Mouse (Mus musculus) stomach, embryonic 14.5 days (tissue): Measurements from ENCODE around the gene Tstd2. TPM values are rescaled to one million over a fixed set of nuclear protein-coding genes. Genes with fewer than 3 reads are reported as not detected.

ENCODE experiments used
- ATAC-seq: fragments of 200-750 bp; cut with Nextera tagmentation; 2 replicates; pipeline ENCODE4 v1.8.0; 2017; ENCODE audit warnings: low read depth, moderate TSS enrichment; ENCODE audit not compliant: insufficient number of reproducible peaks, insufficient read depth, low FRiP score
- H3K27ac ChIP-seq: fragments of 300-500 bp; sonication (generic); 2 replicates; pipeline ENCODE4 v1.5.1; 2014; ENCODE audit warnings: mild to moderate bottlenecking, low read length, moderate library complexity, mixed read lengths
- H3K27me3 ChIP-seq: fragments of 300-500 bp; sonication (generic); 2 replicates; pipeline ENCODE4 v1.6.1; 2014; ENCODE audit warnings: low read length, control low read depth, mixed read lengths; ENCODE audit not compliant: control insufficient read depth, insufficient read depth
- H3K36me3 ChIP-seq: fragments of 300-500 bp; sonication (generic); 2 replicates; pipeline ENCODE4 v1.6.1; 2014; ENCODE audit warnings: mild to moderate bottlenecking, control low read depth, low read length, moderate library complexity, mixed read lengths; ENCODE audit not compliant: control insufficient read depth, insufficient read depth
- H3K4me1 ChIP-seq: fragments of 300-500 bp; sonication (generic); 2 replicates; pipeline ENCODE4 v1.6.1; 2014; ENCODE audit warnings: low read length, control low read depth, mixed read lengths; ENCODE audit not compliant: control insufficient read depth, insufficient read depth
- H3K4me2 ChIP-seq: fragments of 300-500 bp; sonication (generic); replicated peaks from 2 replicates; pipeline ENCODE4 v1.6.1; 2014; ENCODE audit warnings: low read depth, low read length, control low read depth
- H3K4me3 ChIP-seq: fragments of 300-500 bp; sonication (generic); 2 replicates; pipeline ENCODE4 v1.5.1; 2014; ENCODE audit warnings: low read depth, low read length, control low read depth
- H3K9ac ChIP-seq: fragments of 300-500 bp; sonication (generic); replicated peaks from 2 replicates; pipeline ENCODE4 v1.6.1; 2014; ENCODE audit warnings: low read depth, mild to moderate bottlenecking, control low read depth, low read length, moderate library complexity, mixed read lengths
- H3K9me3 ChIP-seq: fragments of 300-500 bp; sonication (generic); 2 replicates; pipeline ENCODE4 v1.6.1; 2016; ENCODE audit warnings: low read depth, low read length, control low read depth; ENCODE audit not compliant: control insufficient read depth
- WGBS: fragments of 180-500 bp; shearing (Covaris S2); extraction: QIAGEN DNeasy Blood & Tissue Kit; methylation state at CpG from one replicate; pipeline ENCODE4 v1.1.7; 2014; 5-methylcytosine and 5-hydroxymethylcytosine counted together
- polyA plus RNA-seq: library from polyadenylated mRNA; unstranded; fragments of >200 nt; fragmentation: Nextera tagmentation; extraction: Ambion mirVana; gene quantifications from 2 replicates; pipeline ENCODE4 v1.2.1, GENCODE M21; 2014

Tstd2 gene
- polyA plus RNA-seq, 1 experiment from 2014 or later = 33.4 TPM

DNA sequence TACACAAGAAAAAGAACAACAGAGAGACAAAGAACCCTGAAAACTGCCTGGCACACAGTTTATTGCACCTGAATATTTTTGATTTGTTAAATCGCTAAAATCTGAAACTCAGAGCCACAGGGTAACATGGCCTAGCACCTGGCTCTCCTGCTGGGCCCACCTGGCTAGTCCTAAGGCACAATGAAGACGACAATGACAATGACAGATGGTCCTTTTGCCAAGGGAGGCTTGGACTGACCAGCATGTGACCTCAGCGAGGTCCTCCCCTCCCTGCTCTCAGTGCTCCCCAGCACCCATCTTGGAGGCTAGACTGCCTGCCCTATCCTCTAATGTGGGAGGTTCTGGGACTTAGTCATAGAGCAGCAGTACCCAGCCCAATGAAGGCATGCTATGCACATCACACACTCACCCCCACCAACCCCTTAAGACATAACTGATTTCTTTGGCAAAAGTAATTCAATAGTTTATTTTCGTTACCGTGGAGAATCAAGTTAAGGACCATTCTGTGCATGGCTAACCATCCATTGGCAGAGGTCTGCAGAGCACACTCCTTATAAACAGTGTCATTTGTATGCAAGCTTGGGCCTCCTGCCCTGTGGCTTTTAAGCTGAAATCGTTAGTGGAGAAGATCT lies 68.5 kb downstream of the Tstd2 start:
- Histone ChIP-seq H3K4me1 (no peaks in the 10 kb centered on the region), H3K27ac (no peak overlapping the region), H3K9ac (no peak overlapping the region), H3K4me2 (no peak overlapping the region), H3K27me3 (no peaks in the 10 kb centered on the region), H3K36me3 (no peaks in the 10 kb centered on the region), H3K9me3 (no peaks in the 10 kb centered on the region), H3K4me3 (no peak overlapping the region)
- ATAC-seq = no peak
- WGBS = 71% methylated on average over 6 of the region's 6 CpGs

DNA sequence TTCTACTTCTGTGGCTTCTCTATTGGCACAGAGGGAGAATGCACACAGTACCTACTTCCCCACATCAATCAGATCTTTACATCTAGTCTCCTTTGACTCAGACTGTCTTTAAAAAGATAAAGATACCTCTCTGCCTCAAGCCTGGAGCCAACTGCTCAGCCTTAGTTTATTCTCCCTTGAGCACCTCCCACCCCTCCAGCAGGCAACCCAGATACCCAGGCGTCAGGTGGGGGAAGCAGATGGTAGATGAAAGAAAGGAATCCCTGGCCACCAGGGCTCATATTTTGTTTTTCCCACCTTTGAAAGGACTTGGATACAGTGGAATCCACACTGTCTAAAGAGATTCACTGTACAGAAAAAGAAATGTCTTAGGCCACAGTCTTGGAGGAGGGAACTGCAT lies 69.9 kb downstream of the Tstd2 start:
- WGBS = 50% methylated on average over 1 of the region's 1 CpGs
- no peak overlapping the region for H3K9ac ChIP-seq
- ATAC-seq = no peak

DNA sequence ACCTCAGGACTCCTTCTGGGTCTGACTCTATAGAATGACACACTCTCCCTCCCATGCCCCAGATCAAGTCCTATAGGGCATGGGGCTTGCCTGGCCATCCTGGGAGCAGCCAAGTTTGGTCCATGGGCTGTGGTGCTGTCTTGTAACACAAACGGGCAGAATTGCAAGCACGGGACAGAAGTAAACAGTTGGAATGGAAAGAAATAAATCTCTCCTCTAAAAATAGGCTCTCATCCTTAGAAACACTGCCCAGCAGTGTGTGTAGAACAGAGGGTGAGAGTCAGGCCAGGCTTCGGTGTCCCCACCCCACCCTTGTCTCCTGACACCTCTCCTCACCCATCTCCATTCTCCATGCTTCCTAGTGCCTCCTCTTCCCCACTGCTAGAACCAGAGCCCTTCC lies 70.4 kb downstream of the Tstd2 start:
- ATAC-seq = no peak
- Histone ChIP-seq H3K9ac (no peak overlapping the region), H3K9me3 (no peaks in the 10 kb centered on the region), H3K4me1 (no peaks in the 10 kb centered on the region), H3K27me3 (no peaks in the 10 kb centered on the region), H3K4me2 (no peak overlapping the region), H3K27ac (no peak overlapping the region), H3K36me3 (no peaks in the 10 kb centered on the region), H3K4me3 (no peak overlapping the region)
- WGBS = 57% methylated on average over 3 of the region's 3 CpGs

More for the DNA sequence above, 69.9 kb downstream of the Tstd2 start:
- H3K4me1 ChIP-seq = no peaks in the 10 kb centered on the region
- no peak overlapping the region for H3K4me3 ChIP-seq
- no peak overlapping the region for H3K27ac ChIP-seq
- H3K9me3 ChIP-seq = no peaks in the 10 kb centered on the region
- H3K4me2 ChIP-seq = no peak overlapping the region
- no peaks in the 10 kb centered on the region for H3K36me3 ChIP-seq
- no peaks in the 10 kb centered on the region for H3K27me3 ChIP-seq

DNA sequence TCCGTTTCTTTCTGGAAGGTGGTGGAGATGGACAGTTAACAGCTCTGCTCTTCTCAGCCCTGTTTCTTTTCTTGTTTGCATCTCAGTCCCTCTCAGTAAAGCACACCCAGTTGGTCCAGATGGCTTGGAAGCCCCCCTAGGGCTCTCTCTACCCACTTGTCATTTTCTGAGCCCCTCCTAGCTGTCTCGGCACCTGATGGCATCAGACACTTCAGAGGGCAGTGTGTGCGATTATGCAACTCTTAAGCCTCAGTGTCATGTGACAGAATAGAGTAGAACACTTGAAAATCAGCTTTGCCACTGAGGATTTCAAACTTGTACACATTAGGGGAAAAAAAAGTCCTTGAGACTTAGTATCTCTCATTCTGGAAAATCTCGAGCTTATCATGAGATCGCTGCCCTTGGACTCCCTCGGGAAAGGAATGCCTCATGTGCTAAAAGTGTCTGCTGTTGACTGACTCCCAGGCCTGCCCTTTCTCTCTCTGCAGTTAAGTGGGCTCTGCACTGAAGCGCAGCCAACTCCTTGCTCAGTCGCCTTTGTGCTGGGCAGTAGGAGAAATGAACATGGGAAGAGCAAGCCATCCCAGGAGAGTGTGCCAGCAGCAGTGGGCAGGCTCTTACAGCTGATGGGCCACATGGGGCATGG lies 72.7 kb downstream of the Tstd2 start:
- Histone ChIP-seq H3K27ac (no peak overlapping the region), H3K36me3 (no peaks in the 10 kb centered on the region), H3K9me3 (no peaks in the 10 kb centered on the region), H3K9ac (no peak overlapping the region), H3K4me3 (no peak overlapping the region), H3K27me3 (no peaks in the 10 kb centered on the region), H3K4me2 (no peak overlapping the region), H3K4me1 (no peaks in the 10 kb centered on the region)
- 57% methylated on average over 8 of the region's 8 CpGs for WGBS
- ATAC-seq = no peak

DNA sequence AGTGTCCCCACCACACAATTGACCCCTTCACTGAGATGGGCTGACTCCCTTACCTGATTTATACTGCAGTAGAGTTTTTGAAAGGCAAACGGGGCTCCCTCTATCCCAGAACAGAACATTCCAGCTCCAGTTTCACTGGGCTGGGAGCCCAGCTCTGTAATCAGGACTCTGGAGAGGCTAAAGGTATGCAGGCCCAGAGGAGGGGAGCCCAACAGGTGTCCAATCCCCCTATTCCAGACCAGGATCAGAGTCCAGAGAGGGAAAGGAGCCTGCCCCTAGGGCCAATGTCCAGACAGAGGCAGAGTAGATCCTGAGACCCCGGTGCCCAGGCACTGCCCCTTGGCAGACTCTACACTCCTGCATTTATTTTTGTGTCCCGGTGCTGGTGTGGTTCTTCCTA lies 73.5 kb downstream of the Tstd2 start:
- H3K4me1 ChIP-seq = no peaks in the 10 kb centered on the region
- 74% methylated on average over 3 of the region's 3 CpGs for WGBS
- ATAC-seq = no peak
- no peak overlapping the region for H3K27ac ChIP-seq
- H3K27me3 ChIP-seq = no peaks in the 10 kb centered on the region
- no peak overlapping the region for H3K4me3 ChIP-seq
- no peaks in the 10 kb centered on the region for H3K36me3 ChIP-seq
- no peak overlapping the region for H3K9ac ChIP-seq
- no peak overlapping the region for H3K4me2 ChIP-seq
- no peaks in the 10 kb centered on the region for H3K9me3 ChIP-seq

Other genes starting within 250 kb of the Tstd2 start
- 0.06 and 0.29 TPM in 2 replicates for gene Ccdc180, start 248.4 kb downstream of the Tstd2 start, polyA plus RNA-seq
- gene Tdrd7, start 173.4 kb downstream of the Tstd2 start, polyA plus RNA-seq = 21.0 and 23.9 TPM in 2 replicates
- gene Tmod1, start 99.8 kb downstream of the Tstd2 start, polyA plus RNA-seq = 1.8 and 3.2 TPM in 2 replicates
- gene Ncbp1, start 81 bp downstream of the Tstd2 start, polyA plus RNA-seq = 64.6 and 64.9 TPM in 2 replicates
- 24.5 and 31.8 TPM in 2 replicates for gene Xpa, start 57.6 kb upstream of the Tstd2 start, polyA plus RNA-seq
- gene Foxe1, start 204.9 kb upstream of the Tstd2 start, polyA plus RNA-seq = 0.27 and 0.60 TPM in 2 replicates